Mouse (Mus musculus): ENCODE results near the gene Enam. TPM values are rescaled to one million over a fixed set of nuclear protein-coding genes. Genes with fewer than 3 reads are reported as not detected.
"Not testable (repeated sequence)": the region's sequence is repeated elsewhere in the genome, so short reads cannot be mapped to it uniquely, and the experiment has no call there.

The Enam gene
- total and polyA plus RNA-seq, 3 experiments = 0.04 to 0.09 TPM; not detected in 1

DNA sequence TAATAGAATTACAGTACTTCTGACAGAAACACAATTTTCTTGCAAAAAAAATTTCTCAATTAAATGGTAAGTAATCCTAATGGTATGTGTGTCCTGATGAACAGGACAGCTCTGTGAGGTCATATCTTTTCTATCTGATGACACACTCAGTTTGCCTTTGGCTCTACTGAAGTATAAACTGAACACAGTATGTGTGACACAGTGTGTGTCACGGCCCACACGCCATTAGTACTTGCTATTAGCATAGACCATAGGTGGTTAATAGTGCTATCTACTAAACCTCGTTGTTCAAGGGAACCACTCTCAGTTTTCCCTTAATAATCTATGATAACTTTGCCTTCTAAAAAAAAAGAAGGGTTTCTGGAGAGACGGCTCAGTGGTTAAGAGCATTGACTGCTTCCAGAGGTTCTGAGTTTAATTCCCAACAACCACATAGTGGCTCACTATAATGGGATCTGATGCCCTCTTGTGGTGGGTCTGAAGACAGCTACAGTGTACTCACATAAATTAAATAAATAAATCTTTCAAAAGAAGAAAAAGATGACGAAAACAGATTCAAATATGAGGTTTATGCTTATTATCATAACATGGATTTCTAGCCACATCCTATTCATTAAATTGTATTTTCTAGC is 55.0 kb downstream of the Enam start:
- Histone ChIP-seq H3K27me3 (replicated peaks) (no peaks in the 10 kb centered on the region), H3K9me3 (replicated peaks; ENCODE audit: low read length) (no peaks in the 10 kb centered on the region), H3K36me3 (replicated peaks in 1 of 2; ENCODE audit: control insufficient read depth in 1 of 2, insufficient read depth in 1 of 2, low read length in 1 of 2) (peaks cover 0 to 3% of the 10 kb centered on the region in 2 experiments), H3K4me3 (replicated peaks in 1 of 3; ENCODE audit: low read depth in 2 of 3, low read length in 2 of 3, poor library complexity in 1 of 3) (no peak overlapping the region), H3K27ac (ENCODE audit: insufficient read depth, low read depth) (peak overlapping the region; percentile 51; the same call in 1 of the 2 replicates), H3K9ac (ENCODE audit: insufficient read depth, low read depth) (peak overlapping the region; percentile 48; the same call in 1 of the 2 replicates), H3K4me2 (ENCODE audit: insufficient read depth, low read depth, poor library complexity, severe bottlenecking) (peak overlapping the region; percentile 56), H3K79me2 (replicated peaks; ENCODE audit: control insufficient read depth, extremely low read depth, insufficient read depth, poor library complexity, severe bottlenecking) (no peaks in the 10 kb centered on the region), H3K4me1 (ENCODE audit: control insufficient read depth in 1 of 2, insufficient read depth in 2 of 2) (peaks cover 3 to 38% of the 10 kb centered on the region in 2 experiments; a peak in 3 of 4 replicates)
- peak; percentile 70 for DNase-seq (ENCODE audit: extremely low read depth)
- TF ChIP-seq POLR2AphosphoS2 (IDR thresholded peaks at IDR 0.05; ENCODE audit: low read depth, low read length) (no peak), RAD21 (IDR thresholded peaks at IDR 0.05; ENCODE audit: low read depth, low read length) (peak; percentile 83), SMC3 (IDR thresholded peaks at IDR 0.05; ENCODE audit: low read depth, low read length) (peak; percentile 90), CTCF (conservative IDR thresholded peaks at IDR 0.05 in 1 of 2, IDR thresholded peaks at IDR 0.05 in 1 of 2; ENCODE audit: low read depth in 2 of 2, low read length in 2 of 2) (peak; percentile 40 to 87; a peak in 3 of 4 replicates), ZC3H11A (IDR thresholded peaks at IDR 0.05; ENCODE audit: low read depth, low read length) (peak; percentile 6; the same call in 1 of the 2 replicates), JUND (conservative IDR thresholded peaks at IDR 0.05; ENCODE audit: low read depth, low read length) (0 out of 2 replicates have a peak, but pooled peaks have one; percentile 3), ETS1 (conservative IDR thresholded peaks at IDR 0.05; ENCODE audit: low read depth, low read length) (no peak)
- dilution Hi-C loops (cut with MboI; ENCODE audit: extremely low pct_ligation_motif_present, extremely low pct_unique_long_range_greater_than_20kb, low sequenced_read_pairs) (no loop called here), in situ Hi-C loops (cut with MboI; ENCODE audit: low pct_ligation_motif_present, low pct_unique_long_range_greater_than_20kb, low sequenced_read_pairs) (no loop called here)

DNA sequence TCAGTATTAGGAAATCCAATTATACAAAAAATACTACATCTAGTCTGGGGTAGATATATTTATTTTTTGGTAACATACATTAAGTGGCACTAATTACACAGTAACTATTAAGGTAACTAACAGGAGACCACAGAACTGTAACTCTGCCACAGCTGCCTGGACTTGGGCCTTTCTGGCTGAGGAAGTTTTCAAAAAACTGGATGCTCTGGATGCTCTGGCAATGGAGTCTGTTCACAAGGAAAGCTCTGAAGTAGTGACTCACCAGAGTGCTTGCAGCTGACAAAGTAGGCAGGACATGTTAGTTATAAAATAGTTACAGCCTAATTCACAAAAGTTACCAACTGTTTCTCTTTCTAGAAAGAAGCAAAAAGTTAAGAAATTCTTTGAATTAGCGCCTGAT is 56.6 kb downstream of the Enam start:
- in situ Hi-C loops (cut with MboI; ENCODE audit: low pct_ligation_motif_present, low pct_unique_long_range_greater_than_20kb, low sequenced_read_pairs); H3K4me3 ChIP-seq (replicated peaks in 1 of 3; ENCODE audit: low read depth in 2 of 3, low read length in 2 of 3, poor library complexity in 1 of 3); H3K9ac ChIP-seq (ENCODE audit: insufficient read depth, low read depth); H3K27ac ChIP-seq (ENCODE audit: insufficient read depth, low read depth); H3K4me2 ChIP-seq (ENCODE audit: insufficient read depth, low read depth, poor library complexity, severe bottlenecking); dilution Hi-C loops (cut with MboI; ENCODE audit: extremely low pct_ligation_motif_present, extremely low pct_unique_long_range_greater_than_20kb, low sequenced_read_pairs); H3K9me3 ChIP-seq (replicated peaks; ENCODE audit: low read length); H3K36me3 ChIP-seq (replicated peaks in 1 of 2; ENCODE audit: control insufficient read depth in 1 of 2, insufficient read depth in 1 of 2, low read length in 1 of 2); H3K79me2 ChIP-seq (replicated peaks; ENCODE audit: control insufficient read depth, extremely low read depth, insufficient read depth, poor library complexity, severe bottlenecking); DNase-seq (ENCODE audit: extremely low read depth); H3K27me3 ChIP-seq (replicated peaks): not testable (repeated sequence)
- H3K4me1 ChIP-seq (ENCODE audit: control insufficient read depth in 1 of 2, insufficient read depth in 2 of 2) = peaks cover 0 to 33% of the 10 kb centered on the region in 2 experiments; a peak in 2 of 4 replicates

DNA sequence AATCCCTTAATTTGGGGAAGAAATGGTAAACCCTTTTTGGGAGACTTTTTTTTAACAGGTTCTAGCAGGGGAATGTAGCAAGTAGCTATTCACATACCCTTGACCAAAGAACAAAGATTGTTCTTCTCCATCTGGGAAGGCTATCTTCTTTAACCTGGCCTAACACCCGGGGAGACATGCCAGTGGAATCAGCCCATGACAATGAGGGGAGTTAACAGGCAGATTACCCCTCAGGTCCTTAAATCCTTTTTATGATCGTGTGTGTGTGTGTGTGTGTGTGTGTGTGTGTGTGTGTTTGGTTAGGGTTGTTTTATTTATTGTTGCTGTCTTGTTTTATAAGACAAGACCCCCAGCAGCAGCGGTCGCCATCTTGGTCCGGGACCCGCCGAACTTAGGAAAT is 57.8 kb downstream of the Enam start:
- in situ Hi-C loops (cut with MboI; ENCODE audit: low pct_ligation_motif_present, low pct_unique_long_range_greater_than_20kb, low sequenced_read_pairs) (no loop called here), dilution Hi-C loops (cut with MboI; ENCODE audit: extremely low pct_ligation_motif_present, extremely low pct_unique_long_range_greater_than_20kb, low sequenced_read_pairs) (no loop called here)
- TF ChIP-seq SIN3A (IDR thresholded peaks at IDR 0.05; ENCODE audit: low read length) (no peak), RAD21 (IDR thresholded peaks at IDR 0.05; ENCODE audit: low read depth, low read length) (no peak), PAX5 (IDR thresholded peaks at IDR 0.05; ENCODE audit: low read length) (no peak)
- Histone ChIP-seq H3K27ac (ENCODE audit: insufficient read depth, low read depth) (no peak overlapping the region), H3K9me3 (replicated peaks; ENCODE audit: low read length) (no peaks in the 10 kb centered on the region), H3K4me2 (ENCODE audit: insufficient read depth, low read depth, poor library complexity, severe bottlenecking) (no peak overlapping the region), H3K27me3 (replicated peaks) (no peaks in the 10 kb centered on the region), H3K36me3 (replicated peaks in 1 of 2; ENCODE audit: control insufficient read depth in 1 of 2, insufficient read depth in 1 of 2, low read length in 1 of 2) (peaks cover 0 to 3% of the 10 kb centered on the region in 2 experiments), H3K9ac (ENCODE audit: insufficient read depth, low read depth) (no peak overlapping the region), H3K4me3 (replicated peaks in 1 of 3; ENCODE audit: low read depth in 2 of 3, low read length in 2 of 3, poor library complexity in 1 of 3) (no peak overlapping the region), H3K79me2 (replicated peaks; ENCODE audit: control insufficient read depth, extremely low read depth, insufficient read depth, poor library complexity, severe bottlenecking) (no peaks in the 10 kb centered on the region), H3K4me1 (ENCODE audit: control insufficient read depth in 1 of 2, insufficient read depth in 2 of 2) (peaks cover 0 to 26% of the 10 kb centered on the region in 2 experiments; a peak in 2 of 4 replicates)
- no peak for DNase-seq (ENCODE audit: extremely low read depth)
